Mouse (Mus musculus) Patski (cell line): ENCODE measurements around the gene Elovl3. TPM values are rescaled to one million over a fixed set of nuclear protein-coding genes. Genes with fewer than 3 reads are reported as not detected.
"Not testable (repeated sequence)": the region's sequence is repeated elsewhere in the genome, so short reads cannot be mapped to it uniquely, and the experiment has no call there.

Experiments used
- ATAC-seq: fragments of 100-300 bp; one replicate; pipeline ENCODE4 v1.8.0; 2021
- CTCF ChIA-PET: fragments of 350-600 bp; sonication (Branson Sonifier 250); formaldehyde crosslinking; loops from one replicate; lab custom pipeline; 2022; ENCODE audit warnings: inconsistent platforms; lab: Charles Lee
- POLR2A ChIA-PET: fragments of 350-600 bp; sonication (Branson Sonifier 250); formaldehyde crosslinking; loops from one replicate; lab custom pipeline; 2022; ENCODE audit warnings: antibody characterized with exemption, inconsistent platforms; lab: Charles Lee
- DNase-seq: peaks from one replicate; pipeline ENCODE4 v3.0.0-alpha.2; 2011; ENCODE audit warnings: low read depth, low spot score
- H3K27me3 ChIP-seq: fragments of 371-371 bp; one replicate; pipeline ENCODE4 v1.5.1; 2021
- CTCF ChIP-seq: fragments of 100-300 bp; IDR thresholded peaks from one replicate; pipeline ENCODE4 v1.5.1; 2021
- in situ Hi-C: fragments of 300-500 bp; cut with MboI; formaldehyde crosslinking; loops from 3 replicates; pipeline ENCODE4 v1.11.1; 2018; ENCODE audit warnings: low pct_unique_long_range_greater_than_20kb, mixed read lengths
- polyA plus RNA-seq: library from polyadenylated mRNA; unstranded; gene quantifications from one replicate; pipeline ENCODE4 v1.2.3, GENCODE M21; 2021

Elovl3 gene
- polyA plus RNA-seq, 1 experiment from 2014 or later = not detected

- H3K27me3 ChIP-seq = peaks cover 55% of the 10 kb centered on the region
- CTCF ChIA-PET = no interaction called here
- no peak for TF ChIP-seq CTCF
- DNase-seq (no peak), ATAC-seq (no peak)
- POLR2A ChIA-PET = no interaction called here
- in situ Hi-C loops = no loop called here
These were observed 27.5 kb upstream of the Elovl3 start for GRCm38 (mm10) chr19:46104187-46104557.

GRCm38 (mm10) chr19:46110214-46110613, 21.5 kb upstream of the Elovl3 start:
- in situ Hi-C loops = no loop called here
- no peak for TF ChIP-seq CTCF
- H3K27me3 ChIP-seq = peaks cover 47% of the 10 kb centered on the region
- ChIA-PET CTCF (no interaction called here), POLR2A (no interaction called here)
- ATAC-seq (no peak), DNase-seq (no peak)

- peaks cover 51% of the 10 kb centered on the region for H3K27me3 ChIP-seq
- in situ Hi-C loops = no loop called here
- POLR2A ChIA-PET = no interaction called here
- DNase-seq (no peak), ATAC-seq (no peak)
- CTCF ChIA-PET = interaction anchor here (1.0 to 1.3 kb wide), 2 partner anchors 9 to 10 kb away, joined by 3 read pairs; no protein-coding TSS in a partner anchor
- no peak for TF ChIP-seq CTCF
These were observed 20.9 kb upstream of the Elovl3 start for GRCm38 (mm10) chr19:46110781-46111180.

DNA sequence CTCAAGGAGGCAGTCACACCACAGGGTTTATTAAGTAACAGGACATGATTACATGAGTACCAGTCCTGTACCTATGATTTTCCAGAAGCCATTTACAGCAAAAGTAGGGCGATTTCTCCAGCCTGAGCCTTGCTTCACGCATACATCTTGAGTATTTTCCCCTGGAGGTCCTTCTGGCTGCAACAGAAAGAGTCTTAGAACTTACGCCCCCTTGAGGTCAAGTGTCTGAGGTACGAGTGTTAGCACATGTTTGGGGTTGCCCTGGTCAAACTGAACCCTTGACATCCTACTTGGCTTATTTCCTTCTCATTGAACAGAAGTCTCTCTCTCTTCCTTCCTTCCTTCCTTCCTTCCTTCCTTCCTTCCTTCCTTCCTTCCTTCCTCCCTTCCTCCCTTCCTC, 17.1 kb upstream of the Elovl3 start:
- ChIA-PET POLR2A (no interaction called here), CTCF (no interaction called here)
- in situ Hi-C loops = no loop called here
- no peak for ATAC-seq
- peaks cover 55% of the 10 kb centered on the region for H3K27me3 ChIP-seq
- no peak for DNase-seq
- TF ChIP-seq CTCF = no peak

- in situ Hi-C loops = no loop called here
- TF ChIP-seq CTCF = no peak
- DNase-seq (no peak), ATAC-seq (no peak)
- CTCF ChIA-PET = interaction anchor here (1.1 to 1.2 kb wide), 2 partner anchors 9 to 34 kb away, joined by 3 read pairs; no protein-coding TSS in a partner anchor
- peaks cover 64% of the 10 kb centered on the region for H3K27me3 ChIP-seq
- POLR2A ChIA-PET = interaction anchor here (0.6 kb wide), 1 partner anchor 32 kb away, joined by 3 read pairs; no protein-coding TSS in a partner anchor
These were observed 12.2 kb upstream of the Elovl3 start for GRCm38 (mm10) chr19:46119458-46119857.

GRCm38 (mm10) chr19:46120872-46121271, 10.8 kb upstream of the Elovl3 start:
- ChIA-PET CTCF (interaction anchor here (1.1 kb wide), 1 partner anchor 138 kb away, joined by 3 read pairs; no protein-coding TSS in a partner anchor), POLR2A (no interaction called here)
- ATAC-seq (no peak), DNase-seq (no peak)
- in situ Hi-C loops = no loop called here
- peaks cover 66% of the 10 kb centered on the region for H3K27me3 ChIP-seq
- no peak for TF ChIP-seq CTCF

- no peak for ATAC-seq
- TF ChIP-seq CTCF = no peak
- ChIA-PET CTCF (no interaction called here), POLR2A (no interaction called here)
- DNase-seq = no peak
- in situ Hi-C loops = no loop called here
- H3K27me3 ChIP-seq = peaks cover 72% of the 10 kb centered on the region
These were observed 7.8 kb upstream of the Elovl3 start for GRCm38 (mm10) chr19:46123876-46124275.

DNA sequence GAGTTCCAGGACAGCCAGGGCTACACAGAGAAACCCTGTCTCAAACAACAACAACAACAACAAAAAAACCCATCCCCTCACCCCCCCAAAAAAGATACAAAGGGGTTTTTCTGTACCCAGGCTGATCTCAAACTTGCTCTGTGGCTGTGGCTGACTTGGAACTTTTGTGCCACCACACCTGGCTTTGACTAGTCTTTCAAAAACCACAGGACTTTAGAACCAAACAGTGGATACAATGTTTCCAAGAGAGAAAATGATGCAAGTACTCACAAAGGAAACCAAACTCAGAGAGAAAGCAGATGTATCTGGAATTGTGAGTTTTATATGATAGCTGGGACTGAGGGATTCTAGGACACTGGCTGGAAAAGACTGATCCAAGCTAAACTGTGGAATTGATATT, 7.0 kb upstream of the Elovl3 start:
- TF ChIP-seq CTCF = no peak
- ChIA-PET CTCF (interaction anchor here (1.0 kb wide), 1 partner anchor 12 kb away, joined by 4 read pairs; no protein-coding TSS in a partner anchor), POLR2A (no interaction called here)
- in situ Hi-C loops = no loop called here
- ATAC-seq (no peak), DNase-seq (no peak)
- H3K27me3 ChIP-seq = peaks cover 64% of the 10 kb centered on the region

GRCm38 (mm10) chr19:46126301-46126700, 5.4 kb upstream of the Elovl3 start:
- no peak for DNase-seq
- POLR2A ChIA-PET = no interaction called here
- ATAC-seq = no peak
- TF ChIP-seq CTCF = no peak
- peaks cover 63% of the 10 kb centered on the region for H3K27me3 ChIP-seq
- in situ Hi-C loops = no loop called here
- CTCF ChIA-PET = no interaction called here

DNA sequence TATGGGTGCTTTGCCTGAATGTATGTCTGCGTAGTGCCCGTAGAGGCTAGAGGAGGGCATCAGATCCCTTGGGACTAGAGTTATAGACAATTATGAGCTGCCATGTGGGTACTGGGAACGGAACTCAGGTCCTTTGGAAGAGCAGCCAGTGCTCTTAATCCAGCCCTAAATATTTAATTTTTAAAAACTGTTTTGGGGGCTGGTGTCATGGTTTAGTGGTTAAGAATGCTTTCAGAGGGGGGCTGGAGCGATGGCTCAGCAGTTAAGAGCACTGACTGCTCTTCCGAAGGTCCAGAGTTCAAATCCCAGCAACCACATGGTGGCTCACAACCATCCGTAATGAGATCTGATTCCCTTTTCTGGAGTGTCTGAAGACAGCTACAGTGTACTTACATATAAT, 2.0 kb upstream of the Elovl3 start:
- in situ Hi-C loops = loop anchor here (10.0 kb wide), 1 partner anchor 235 kb away; no protein-coding TSS in a partner anchor
- peaks cover 64% of the 10 kb centered on the region for H3K27me3 ChIP-seq

GRCm38 (mm10) chr19:46131283-46131682, 414 bp upstream of the Elovl3 start:
- in situ Hi-C loops = loop anchor here (10.0 kb wide), 1 partner anchor 234 kb away; no protein-coding TSS in a partner anchor
- no peak for DNase-seq
- no peak for TF ChIP-seq CTCF
- peaks cover 56% of the 10 kb centered on the region for H3K27me3 ChIP-seq
- CTCF ChIA-PET = no interaction called here
- no peak for ATAC-seq
- POLR2A ChIA-PET = no interaction called here

More for the DNA sequence above, 2.0 kb upstream of the Elovl3 start:
- CTCF ChIA-PET, ATAC-seq, POLR2A ChIA-PET, DNase-seq: not testable (repeated sequence)

DNA sequence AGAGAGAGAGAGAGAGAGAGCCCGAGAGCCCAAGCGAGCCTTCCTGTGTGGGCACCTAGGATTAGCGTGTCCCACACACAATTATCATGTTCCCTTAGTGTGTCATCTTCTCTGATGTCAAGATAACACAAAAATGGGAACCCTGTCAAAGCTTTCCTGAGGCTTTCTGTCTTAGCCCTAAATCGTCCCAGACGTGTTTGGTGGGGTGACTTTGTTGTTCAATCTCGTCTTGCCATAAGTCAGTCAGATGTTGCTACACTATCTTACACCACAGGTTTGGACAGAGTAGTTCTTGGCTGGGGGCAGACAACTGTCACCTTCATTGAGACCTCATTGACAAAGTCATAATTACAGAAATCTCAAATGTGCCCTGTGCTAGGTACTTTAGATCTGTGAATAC, 880 bp downstream of the Elovl3 start:
- TF ChIP-seq CTCF = no peak
- peaks cover 55% of the 10 kb centered on the region for H3K27me3 ChIP-seq
- ChIA-PET CTCF (interaction anchor here (1.0 to 1.1 kb wide), 2 partner anchors 10 to 142 kb away, joined by 3 read pairs; no protein-coding TSS in a partner anchor), POLR2A (no interaction called here)
- ATAC-seq = no peak
- in situ Hi-C loops = loop anchor here (10.0 kb wide), 1 partner anchor 232 kb away; no protein-coding TSS in a partner anchor
- no peak for DNase-seq
